Mouse (Mus musculus) regulatory T cell (primary cell): ENCODE measurements at regions not wholly inside any gene's neighbourhood (a gene's known extent, or its start where the extent isn't known, plus 50 kb on each side); places are given as distances from the start of the nearest gene placed in this dataset.
"Not testable (repeated sequence)": the region's sequence is repeated elsewhere in the genome, so short reads cannot be mapped to it uniquely, and the experiment has no call there.

Source experiments
- in situ Hi-C: fragments of 300-600 bp; cut with MboI, MseI; formaldehyde crosslinking; loops from one replicate; pipeline ENCODE4 v1.15.1; 2025; ENCODE audit warnings: high pct_unique_total_duplicates

- in situ Hi-C loops = no loop called here
These were observed 59.1 kb downstream of the Klf6 start for GRCm38 (mm10) chr13:5920422-5920821.

GRCm38 (mm10) chr13:5931433-5931832, 70.2 kb downstream of the Klf6 start:
- in situ Hi-C loops = no loop called here

- in situ Hi-C loops = no loop called here
These were observed 76.2 kb downstream of the Klf6 start for GRCm38 (mm10) chr13:5937436-5937835.

- in situ Hi-C loops = no loop called here
These were observed 76.7 kb downstream of the Klf6 start for GRCm38 (mm10) chr13:5937970-5938369.

- in situ Hi-C loops = no loop called here
These were observed 78.1 kb downstream of the Klf6 start for GRCm38 (mm10) chr13:5939368-5939767.

GRCm38 (mm10) chr13:5952863-5953262, 91.6 kb downstream of the Klf6 start:
- in situ Hi-C loops = no loop called here

- in situ Hi-C loops = not testable (repeated sequence)
These were observed 93.8 kb downstream of the Klf6 start for GRCm38 (mm10) chr13:5955121-5955520.

- in situ Hi-C loops = no loop called here
These were observed 94.9 kb downstream of the Klf6 start for GRCm38 (mm10) chr13:5956145-5956544.

- in situ Hi-C loops = no loop called here
These were observed 101.7 kb downstream of the Klf6 start for GRCm38 (mm10) chr13:5962947-5963346.

- in situ Hi-C loops = no loop called here
These were observed 103.3 kb downstream of the Klf6 start for GRCm38 (mm10) chr13:5964626-5965025.

- in situ Hi-C loops = no loop called here
These were observed 117.3 kb downstream of the Klf6 start for GRCm38 (mm10) chr13:5978615-5979014.

GRCm38 (mm10) chr13:5987491-5987890, 126.2 kb downstream of the Klf6 start:
- in situ Hi-C loops = loop anchor here (10.0 kb wide), 1 partner anchor 1033 kb away; no protein-coding TSS in a partner anchor

GRCm38 (mm10) chr13:5988407-5988806, 127.1 kb downstream of the Klf6 start:
- in situ Hi-C loops = loop anchor here (10.0 kb wide), 1 partner anchor 1034 kb away; no protein-coding TSS in a partner anchor

- in situ Hi-C loops = no loop called here
These were observed 139.4 kb downstream of the Klf6 start for GRCm38 (mm10) chr13:6000559-6001217.

- in situ Hi-C loops = no loop called here
These were observed 139.9 kb downstream of the Klf6 start for GRCm38 (mm10) chr13:6001218-6001564.

GRCm38 (mm10) chr13:6005901-6006300, 144.6 kb downstream of the Klf6 start:
- in situ Hi-C loops = no loop called here

GRCm38 (mm10) chr13:6009671-6010070, 148.4 kb downstream of the Klf6 start:
- in situ Hi-C loops = no loop called here

GRCm38 (mm10) chr13:6027207-6027606, 165.9 kb downstream of the Klf6 start:
- in situ Hi-C loops = no loop called here

GRCm38 (mm10) chr13:6028878-6029277, 167.6 kb downstream of the Klf6 start:
- in situ Hi-C loops = no loop called here

GRCm38 (mm10) chr13:6029461-6029860, 168.2 kb downstream of the Klf6 start:
- in situ Hi-C loops = no loop called here

GRCm38 (mm10) chr13:6030128-6030527, 168.8 kb downstream of the Klf6 start:
- in situ Hi-C loops = loop anchor here (5.0 kb wide), 1 partner anchor 603 kb away; no protein-coding TSS in a partner anchor

- in situ Hi-C loops = no loop called here
These were observed 178.8 kb downstream of the Klf6 start for GRCm38 (mm10) chr13:6040132-6040531.

- in situ Hi-C loops = no loop called here
These were observed 179.4 kb downstream of the Klf6 start for GRCm38 (mm10) chr13:6040663-6041062.

GRCm38 (mm10) chr13:6042495-6042894, 181.2 kb downstream of the Klf6 start:
- in situ Hi-C loops = no loop called here
